ENCODE assay signal across 14 mouse cellular contexts in the genomic region with DNA sequence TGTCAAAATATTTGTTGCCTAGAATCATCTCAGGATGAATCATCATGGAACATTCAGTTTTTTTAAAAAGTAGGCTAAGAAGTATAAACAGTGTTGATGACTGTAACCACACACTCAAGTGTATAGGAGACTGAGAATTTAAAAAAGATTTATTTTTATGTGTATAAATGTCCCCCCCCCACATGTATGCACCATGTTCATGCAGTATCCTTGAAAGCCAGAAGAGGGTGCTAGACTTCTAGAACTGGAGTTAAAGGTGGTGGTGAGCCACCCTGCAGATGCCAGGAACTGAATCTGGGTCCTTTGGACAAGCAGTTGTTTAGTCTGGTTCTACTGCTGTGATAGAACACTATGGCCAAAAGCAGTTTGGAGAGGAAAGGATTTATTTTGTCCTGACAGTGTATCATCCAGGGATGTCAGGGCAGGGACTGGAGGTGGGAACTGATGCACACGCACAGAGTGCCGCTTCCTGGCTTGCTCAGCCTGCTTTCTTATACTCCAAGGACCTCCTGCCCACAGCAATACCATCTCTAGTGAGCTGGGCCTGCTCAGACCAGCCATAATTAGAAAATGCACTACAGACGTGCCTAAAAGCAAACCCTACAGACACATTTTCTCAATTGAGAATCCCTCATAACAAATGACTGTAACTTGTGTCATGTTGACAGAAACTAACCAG. TPM values are rescaled to one million over a fixed set of nuclear protein-coding genes. Genes with fewer than 3 reads are reported as not detected.
DNase-seq lines count a peak whose midpoint lies in the region; ATAC-seq and TF ChIP-seq lines count a peak whose summit lies in the region.
"Had no signal": no experiment of that assay in that cellular context is flagged by ENCODE, and none has a peak within 500 bp of the region (broad histone marks: within the 10 kb centered on the region; RNA-seq: fewer than 3 reads in every experiment).

No protein-coding gene starts in this region.

- no peaks in the 10 kb centered on the region for H3K4me1 ChIP-seq in ES-E14 (ENCODE audit: control insufficient read depth in 2 of 2, insufficient read depth in 2 of 2, low read length in 2 of 2, poor library complexity in 1 of 2)
- peaks cover 10% of the 10 kb centered on the region for H3K4me1 ChIP-seq in forebrain, embryonic 10.5 days
- H3K4me1 ChIP-seq: liver, embryonic 12.5 days had no signal

- H3K4me3 ChIP-seq in left cerebral cortex, adult 2 months = no peak overlapping the region
- H3K4me3 ChIP-seq in C2C12 (ENCODE audit: insufficient read depth, poor library complexity, severe bottlenecking) = no peak overlapping the region
- H3K4me3 ChIP-seq in ES-E14 (ENCODE audit: insufficient read depth in 1 of 2, low read depth in 1 of 2, low read length in 2 of 2, poor library complexity in 1 of 2, severe bottlenecking in 1 of 2) = no peak overlapping the region
- no peak overlapping the region for H3K4me3 ChIP-seq in forebrain, embryonic 10.5 days
- H3K4me3 ChIP-seq: forebrain, embryonic 13.5 days; liver, embryonic 12.5 days had no signal

- 91% methylated on average over 3 of the region's 3 CpGs for WGBS in forebrain, embryonic 10.5 days

- peaks cover 2% of the 10 kb centered on the region for H3K79me3 ChIP-seq in C2C12 (ENCODE audit: low read depth)

- H3K27ac ChIP-seq in left cerebral cortex, adult 2 months = no peak overlapping the region
- H3K27ac ChIP-seq in ES-E14 (ENCODE audit: insufficient read depth, low read depth, low read length, poor library complexity, severe bottlenecking) = no peak overlapping the region
- H3K27ac ChIP-seq in forebrain, embryonic 10.5 days = no peak overlapping the region
- H3K27ac ChIP-seq: forebrain, embryonic 13.5 days; liver, embryonic 12.5 days had no signal

- no peak overlapping the region for H3ac ChIP-seq in C2C12 (ENCODE audit: control insufficient read depth, insufficient read length, low read depth)

- H3K27me3 ChIP-seq in C2C12 (ENCODE audit: control insufficient read depth, insufficient read depth, insufficient read length) = no peaks in the 10 kb centered on the region
- H3K27me3 ChIP-seq in forebrain, embryonic 10.5 days (ENCODE audit: poor library complexity, severe bottlenecking) = no peaks in the 10 kb centered on the region
- H3K27me3 ChIP-seq: forebrain, embryonic 13.5 days; liver, embryonic 12.5 days had no signal

- H3K79me2 ChIP-seq in C2C12 (ENCODE audit: control insufficient read depth, insufficient read depth) = peaks cover 16% of the 10 kb centered on the region

- H3K36me3 ChIP-seq in C2C12 (ENCODE audit: control insufficient read depth, insufficient read depth) (peaks cover 10% of the 10 kb centered on the region), ES-E14 (ENCODE audit: control insufficient read depth, insufficient read depth, low read length, poor library complexity, severe bottlenecking) (no peaks in the 10 kb centered on the region)
- peaks cover 12% of the 10 kb centered on the region for H3K36me3 ChIP-seq in forebrain, embryonic 10.5 days (replicated peaks)

- DNase-seq in left cerebral cortex, adult 2 months (ENCODE audit: extremely low spot score in 1 of 2, low spot score in 2 of 2) = no peak
- no peak for DNase-seq in left cerebral cortex, postnatal 10 days (ENCODE audit: extremely low spot score in 1 of 2, low spot score in 2 of 2)
- no peak for DNase-seq in ES-E14 (ENCODE audit: low read depth, low spot score)
- no peak for DNase-seq in forebrain, embryonic 10.5 days (ENCODE audit: extremely low spot score, low spot score)
- DNase-seq: heart, adult 18-20 months; layer of hippocampus, adult 9-11 months; midbrain, embryonic 14.5 days; right cerebral cortex, adult 18-20 months had no signal

- in situ Hi-C loops in ES-E14 (cut with MboI; ENCODE audit: low sequenced_read_pairs in 2 of 2, unreplicated experiment in 2 of 2) = no loop called here

- H3K9me3 ChIP-seq in ES-E14 (ENCODE audit: control insufficient read depth, insufficient read depth, low read depth, low read length) = no peaks in the 10 kb centered on the region
- H3K9me3 ChIP-seq in forebrain, embryonic 10.5 days = no peaks in the 10 kb centered on the region
- H3K9me3 ChIP-seq: forebrain, embryonic 13.5 days; liver, embryonic 12.5 days had no signal

- H3K9ac ChIP-seq in ES-E14 (ENCODE audit: insufficient read depth, low read depth, low read length, poor library complexity, severe bottlenecking) = no peak overlapping the region
- H3K9ac ChIP-seq: forebrain, embryonic 13.5 days; liver, embryonic 12.5 days had no signal

- intact Hi-C loops in left cerebral cortex, adult 2 months (cut with DNase I) = no loop called here
- intact Hi-C loops in left cerebral cortex, postnatal 10 days (cut with DNase I) = no loop called here

- TF ChIP-seq CTCF in left cerebral cortex, adult 2 months (IDR thresholded peaks at IDR 0.05) = peak; percentile 33
- no peak for TF ChIP-seq CTCF in C2C12 (IDR thresholded peaks at IDR 0.05; ENCODE audit: control insufficient read depth, insufficient read depth, insufficient read length)

- ATAC-seq in megakaryocyte, adult 5-6 weeks (ENCODE audit: poor library complexity, severe bottlenecking) = peak; percentile 47; the same call in 1 of the 2 replicates
- ATAC-seq in activated CD4-positive, CD25-positive, alpha-beta regulatory T cell, adult 4 months = no peak
- ATAC-seq: forebrain, embryonic 13.5 days; hindbrain, embryonic 16.5 days; liver, embryonic 12.5 days had no signal

TF ChIP-seq in C2C12, 6 proteins besides CTCF, POLR2A, EP300 and RAD21:
- TF ChIP-seq FOSL1 (IDR thresholded peaks at IDR 0.05; ENCODE audit: insufficient read depth, low read length, poor library complexity, severe bottlenecking) (peak; percentile 23), MAX (IDR thresholded peaks at IDR 0.05) (no peak)

TF ChIP-seq in ES-E14, 5 proteins besides CTCF, POLR2A, EP300 and RAD21:
- TF ChIP-seq MAFK (IDR thresholded peaks at IDR 0.05; ENCODE audit: insufficient read depth, low read depth, low read length) = no peak
- no peak for TF ChIP-seq CHD2 (IDR thresholded peaks at IDR 0.05; ENCODE audit: low read depth, low read length)
- peak; percentile 17; the same call in 1 of the 2 replicates for TF ChIP-seq ZC3H11A (IDR thresholded peaks at IDR 0.05; ENCODE audit: borderline replicate concordance, low read depth, low read length)
- TF ChIP-seq ZNF384 (IDR thresholded peaks at IDR 0.05; ENCODE audit: low read depth, low read length) = no peak
- TF ChIP-seq HCFC1 (IDR thresholded peaks at IDR 0.05; ENCODE audit: borderline replicate concordance, insufficient read depth, low read length) = no peak
TF ChIP-seq in ES-E14: peak in this region for 1.

RNA-seq across cellular contexts. Expression of a gene that starts 11.9 kb away (rescaled TPM):
- total RNA-seq in left cerebral cortex, adult 2 months (2021) = 10 to 100 TPM; 38.0 to 39.6 TPM
- 10 to 100 TPM; 41.7 to 43.1 TPM for total RNA-seq in left cerebral cortex, postnatal 10 days (2021)
- 4.1 TPM for polyA plus RNA-seq in C2C12 (2012; fragmentation: generic; extraction: Trizol)
- total RNA-seq in ES-E14 (2012; rRNA removed) = 43.4 and 45.5 TPM in 2 replicates
- total RNA-seq in megakaryocyte, adult 5-6 weeks (2015) = 16.9 and 19.6 TPM in 2 replicates
- total RNA-seq in megakaryocyte, adult 5-6 weeks (2017) = 33.1 and 33.4 TPM in 2 replicates
- polyA plus RNA-seq in activated CD4-positive, CD25-positive, alpha-beta regulatory T cell, adult 4 months (2017; shearing (Covaris generic)) = 1 to 10 TPM; 3.8 to 4.3 TPM
- 14.4 and 14.8 TPM in 2 replicates for polyA plus RNA-seq in forebrain, embryonic 10.5 days (2016; fragmentation: Nextera tagmentation; extraction: Ambion mirVana)
